Mouse (Mus musculus) neural tube, embryonic 11.5 days (tissue): ENCODE results near the gene Prame. TPM values are rescaled to one million over a fixed set of nuclear protein-coding genes. Genes with fewer than 3 reads are reported as not detected.
"Not testable (repeated sequence)": the region's sequence is repeated elsewhere in the genome, so short reads cannot be mapped to it uniquely, and the experiment has no call there.

Source experiments
- ATAC-seq: fragments of 200-750 bp; cut with Nextera tagmentation; 2 replicates; pipeline ENCODE4 v1.8.0; 2017; ENCODE audit warnings: moderate number of reproducible peaks, mild to moderate bottlenecking, moderate TSS enrichment, moderate library complexity; ENCODE audit not compliant: insufficient read depth, low FRiP score, low TSS enrichment
- DNase-seq: peaks from one replicate; pipeline ENCODE4 v3.0.0-alpha.2; 2015; ENCODE audit warnings: low spot score
- H3K27ac ChIP-seq: fragments of 300-500 bp; sonication (generic); 2 replicates; pipeline ENCODE4 v1.5.1; 2014; ENCODE audit warnings: low read depth, mild to moderate bottlenecking, low read length
- H3K27me3 ChIP-seq: fragments of 300-500 bp; sonication (generic); 2 replicates; pipeline ENCODE4 v1.6.1; 2014; ENCODE audit warnings: mild to moderate bottlenecking, low read length, mixed read lengths; ENCODE audit not compliant: control insufficient read depth, insufficient read depth
- H3K36me3 ChIP-seq: fragments of 300-500 bp; sonication (generic); 2 replicates; pipeline ENCODE4 v1.6.1; 2014; ENCODE audit warnings: mild to moderate bottlenecking, low read length, moderate library complexity, mixed read lengths; ENCODE audit not compliant: control insufficient read depth, insufficient read depth
- H3K4me1 ChIP-seq: fragments of 300-500 bp; sonication (generic); 2 replicates; pipeline ENCODE4 v1.6.1; 2014; ENCODE audit warnings: low read length, mixed read lengths; ENCODE audit not compliant: control insufficient read depth, insufficient read depth
- H3K4me2 ChIP-seq: fragments of 300-500 bp; sonication (generic); 2 replicates; pipeline ENCODE4 v1.6.1; 2014; ENCODE audit warnings: low read depth, mild to moderate bottlenecking, moderate library complexity
- H3K4me3 ChIP-seq: fragments of 300-500 bp; sonication (generic); 2 replicates; pipeline ENCODE4 v1.5.1; 2014; ENCODE audit warnings: low read depth, low read length
- H3K9ac ChIP-seq: fragments of 300-500 bp; sonication (generic); 2 replicates; pipeline ENCODE4 v1.6.1; 2014; ENCODE audit warnings: mild to moderate bottlenecking, low read length
- H3K9me3 ChIP-seq: fragments of 300-500 bp; sonication (generic); 2 replicates; pipeline ENCODE4 v1.6.1; 2016; ENCODE audit warnings: low read length; ENCODE audit not compliant: control insufficient read depth
- WGBS: fragments of 180-500 bp; shearing (Covaris S2); extraction: QIAGEN DNeasy Blood & Tissue Kit; methylation state at CpG from one replicate; pipeline ENCODE4 v1.1.7; 2014; 5-methylcytosine and 5-hydroxymethylcytosine counted together
- polyA plus RNA-seq: library from polyadenylated mRNA; unstranded; fragments of >200 nt; fragmentation: Nextera tagmentation; extraction: Ambion mirVana; gene quantifications from 2 replicates; pipeline ENCODE4 v1.2.1, GENCODE M21; 2014

Gene Prame
- polyA plus RNA-seq, 1 experiment from 2014 or later, result not detected

DNA sequence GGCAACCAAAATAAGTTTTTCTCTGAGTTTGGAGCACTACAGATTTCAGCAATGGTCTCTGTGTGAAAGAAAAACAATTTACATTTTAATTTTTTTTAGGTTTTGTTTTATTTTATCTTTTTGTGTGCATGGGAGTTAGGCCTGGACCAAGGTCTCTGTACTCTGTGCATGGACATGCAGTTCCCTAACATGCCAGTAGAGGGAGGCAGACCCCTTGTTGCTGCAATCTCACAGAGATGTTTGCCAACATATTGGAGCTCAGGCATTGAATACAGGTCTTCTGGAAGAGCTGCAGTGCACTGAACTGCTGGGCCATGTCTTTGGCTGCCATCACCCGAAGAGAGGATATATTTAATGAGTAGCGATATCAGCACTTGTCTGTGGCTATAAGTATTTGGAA lies 58.0 kb downstream of the Prame start:
- peak; percentile 35 for DNase-seq

DNA sequence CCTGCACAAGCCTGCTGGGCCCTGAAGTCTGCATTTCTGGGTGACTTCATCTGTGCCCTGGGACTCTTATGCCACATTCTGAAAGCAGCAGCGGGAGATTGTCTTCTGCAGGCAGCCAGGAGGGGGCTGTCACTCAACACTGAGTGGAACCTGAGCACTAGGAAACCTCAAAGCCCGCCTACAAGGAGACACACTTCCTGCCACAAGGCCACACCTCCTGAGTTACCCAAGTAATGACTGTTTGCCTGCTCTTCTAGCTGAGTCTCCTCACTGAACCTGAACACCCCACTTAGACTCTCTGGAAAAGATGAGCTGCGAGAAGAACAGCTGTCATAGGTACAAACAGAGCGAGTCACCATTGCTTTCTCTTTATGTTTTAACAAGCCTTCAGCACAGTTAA lies 62.6 kb downstream of the Prame start:
- H3K9ac ChIP-seq, H3K27ac ChIP-seq, H3K4me1 ChIP-seq, H3K36me3 ChIP-seq, ATAC-seq, H3K4me3 ChIP-seq, H3K4me2 ChIP-seq, DNase-seq, H3K9me3 ChIP-seq, H3K27me3 ChIP-seq: not testable (repeated sequence)
- WGBS, result 65% methylated on average over 4 of the region's 4 CpGs

More for the DNA sequence above, 58.0 kb downstream of the Prame start:
- not testable (repeated sequence) for ATAC-seq, H3K9ac ChIP-seq, H3K27ac ChIP-seq, H3K36me3 ChIP-seq, H3K4me1 ChIP-seq, H3K4me2 ChIP-seq, H3K4me3 ChIP-seq, H3K27me3 ChIP-seq, H3K9me3 ChIP-seq
- 30% methylated on average over 1 of the region's 2 CpGs for WGBS

Other genes with a start within 250 kb of the Prame start
- not detected in 2 replicates for gene Gm7903, start 193.9 kb downstream of the Prame start, polyA plus RNA-seq
- gene AV320801, start 133.1 kb downstream of the Prame start, polyA plus RNA-seq, result not detected in 2 replicates
- not detected in 2 replicates for gene Nxf7, start 28.9 kb downstream of the Prame start, polyA plus RNA-seq
- gene Tcp11x2, start 66.1 kb upstream of the Prame start, polyA plus RNA-seq, result 0.18 TPM in 1 of 2 replicates, not detected in the other
- gene Tmsb15a, start 97.6 kb upstream of the Prame start, polyA plus RNA-seq, result not detected in 2 replicates
- 9.6 TPM in 2 replicates for gene Armcx5, start 115.0 kb upstream of the Prame start, polyA plus RNA-seq
- 81.8 and 89.2 TPM in 2 replicates for gene Gprasp1, start 115.0 kb upstream of the Prame start, polyA plus RNA-seq
- gene Bhlhb9, start 169.9 kb upstream of the Prame start, polyA plus RNA-seq, result 67.8 and 72.4 TPM in 2 replicates
- gene Gprasp2, start 211.3 kb upstream of the Prame start, polyA plus RNA-seq, result 42.4 and 45.1 TPM in 2 replicates